Mouse (Mus musculus) forebrain, embryonic 15.5 days (tissue): ENCODE measurements around the gene Fbxl12. TPM values are rescaled to one million over a fixed set of nuclear protein-coding genes. Genes with fewer than 3 reads are reported as not detected.
"Not testable (repeated sequence)": the region's sequence is repeated elsewhere in the genome, so short reads cannot be mapped to it uniquely, and the experiment has no call there.

ENCODE experiments used
- ATAC-seq: fragments of 200-750 bp; cut with Nextera tagmentation; replicated peaks from 2 replicates; pipeline ENCODE4 v1.8.0; 2017; ENCODE audit warnings: mild to moderate bottlenecking, moderate TSS enrichment, moderate library complexity
- H3K27ac ChIP-seq: fragments of 300-500 bp; sonication (generic); replicated peaks from 2 replicates; pipeline ENCODE4 v1.5.1; 2015; ENCODE audit warnings: mild to moderate bottlenecking, inconsistent platforms
- H3K27me3 ChIP-seq: fragments of 300-500 bp; sonication (generic); 2 replicates; pipeline ENCODE4 v1.6.1; 2015; ENCODE audit warnings: inconsistent platforms
- H3K36me3 ChIP-seq: fragments of 300-500 bp; sonication (generic); 2 replicates; pipeline ENCODE4 v1.6.1; 2015; ENCODE audit warnings: mild to moderate bottlenecking, inconsistent platforms
- H3K4me1 ChIP-seq: fragments of 300-500 bp; sonication (generic); 2 replicates; pipeline ENCODE4 v1.6.1; 2015; ENCODE audit warnings: inconsistent platforms
- H3K4me2 ChIP-seq: fragments of 300-500 bp; sonication (generic); replicated peaks from 2 replicates; pipeline ENCODE4 v1.6.1; 2015; ENCODE audit warnings: mild to moderate bottlenecking, inconsistent platforms
- H3K4me3 ChIP-seq: fragments of 300-500 bp; sonication (generic); 2 replicates; pipeline ENCODE4 v1.5.1; 2015; ENCODE audit warnings: mild to moderate bottlenecking, inconsistent platforms
- H3K9ac ChIP-seq: fragments of 300-500 bp; sonication (generic); replicated peaks from 2 replicates; pipeline ENCODE4 v1.6.1; 2015; ENCODE audit warnings: mild to moderate bottlenecking, inconsistent platforms
- H3K9me3 ChIP-seq: fragments of 300-500 bp; sonication (generic); 2 replicates; pipeline ENCODE4 v1.6.1; 2016; ENCODE audit warnings: inconsistent platforms
- WGBS: fragments of 180-500 bp; shearing (Covaris S2); methylation state at CpG from one replicate; pipeline ENCODE4 v1.1.7; 2015; ENCODE audit warnings: mixed read lengths; 5-methylcytosine and 5-hydroxymethylcytosine counted together
- polyA plus RNA-seq: library from polyadenylated mRNA; unstranded; fragments of >200 nt; fragmentation: Nextera tagmentation; extraction: Ambion mirVana; gene quantifications from 2 replicates; pipeline ENCODE4 v1.2.1, GENCODE M21; 2015

Gene Fbxl12
- polyA plus RNA-seq, 1 experiment from 2014 or later = 16.3 TPM

GRCm38 (mm10) chr9:20645121-20645520, 554 bp upstream of the Fbxl12 start:
- Histone ChIP-seq H3K4me1 (peaks cover 51% of the 10 kb centered on the region), H3K36me3 (peaks cover 28% of the 10 kb centered on the region), H3K4me3 (peak overlapping the region; percentile 66), H3K4me2 (peak overlapping the region; percentile 98), H3K9me3 (no peaks in the 10 kb centered on the region), H3K27me3 (no peaks in the 10 kb centered on the region), H3K27ac (peak overlapping the region; percentile 88), H3K9ac (peak overlapping the region; percentile 76)
- ATAC-seq = no peak
- 3% methylated on average over 17 of the region's 17 CpGs for WGBS

DNA sequence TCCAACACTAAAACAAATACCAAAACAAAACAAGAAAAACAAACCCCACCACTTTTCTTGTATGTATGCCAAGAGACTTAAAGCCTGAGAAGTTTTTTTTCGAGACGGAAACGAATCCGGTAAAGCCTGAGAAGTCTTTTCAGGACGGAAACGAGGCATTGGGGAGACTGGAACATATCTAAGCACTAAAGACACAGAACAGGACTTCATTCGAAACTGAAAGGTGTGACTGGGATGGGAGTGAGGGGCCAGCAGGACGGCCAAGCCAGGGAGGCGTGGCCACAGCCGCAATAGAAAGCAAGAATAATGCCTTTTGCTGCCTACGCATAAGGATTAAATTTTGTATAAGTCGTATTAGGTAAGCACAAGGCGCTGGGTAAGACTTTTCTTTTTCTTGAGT, 786 bp downstream of the Fbxl12 start:
- H3K4me3 ChIP-seq = peak overlapping the region; percentile 66

GRCm38 (mm10) chr9:20642896-20643466, 1.6 kb downstream of the Fbxl12 start:
- H3K27ac ChIP-seq = peak overlapping the region; percentile 88
- peak overlapping the region; percentile 76 for H3K9ac ChIP-seq
- H3K9me3 ChIP-seq = no peaks in the 10 kb centered on the region
- peak; percentile 79 for ATAC-seq
- H3K4me3 ChIP-seq = peak overlapping the region; percentile 66
- 1% methylated on average over 30 of the region's 30 CpGs for WGBS
- peaks cover 51% of the 10 kb centered on the region for H3K4me1 ChIP-seq
- H3K36me3 ChIP-seq = peaks cover 28% of the 10 kb centered on the region
- peak overlapping the region; percentile 98 for H3K4me2 ChIP-seq
- no peaks in the 10 kb centered on the region for H3K27me3 ChIP-seq

More for the DNA sequence above, 786 bp downstream of the Fbxl12 start:
- 12% methylated on average over 13 of the region's 13 CpGs for WGBS
- Histone ChIP-seq H3K9ac (peak overlapping the region; percentile 76), H3K27ac (peak overlapping the region; percentile 88), H3K4me1 (peaks cover 51% of the 10 kb centered on the region), H3K9me3 (no peaks in the 10 kb centered on the region), H3K4me2 (peak overlapping the region; percentile 98), H3K36me3 (peaks cover 27% of the 10 kb centered on the region), H3K27me3 (no peaks in the 10 kb centered on the region)
- ATAC-seq = no peak

DNA sequence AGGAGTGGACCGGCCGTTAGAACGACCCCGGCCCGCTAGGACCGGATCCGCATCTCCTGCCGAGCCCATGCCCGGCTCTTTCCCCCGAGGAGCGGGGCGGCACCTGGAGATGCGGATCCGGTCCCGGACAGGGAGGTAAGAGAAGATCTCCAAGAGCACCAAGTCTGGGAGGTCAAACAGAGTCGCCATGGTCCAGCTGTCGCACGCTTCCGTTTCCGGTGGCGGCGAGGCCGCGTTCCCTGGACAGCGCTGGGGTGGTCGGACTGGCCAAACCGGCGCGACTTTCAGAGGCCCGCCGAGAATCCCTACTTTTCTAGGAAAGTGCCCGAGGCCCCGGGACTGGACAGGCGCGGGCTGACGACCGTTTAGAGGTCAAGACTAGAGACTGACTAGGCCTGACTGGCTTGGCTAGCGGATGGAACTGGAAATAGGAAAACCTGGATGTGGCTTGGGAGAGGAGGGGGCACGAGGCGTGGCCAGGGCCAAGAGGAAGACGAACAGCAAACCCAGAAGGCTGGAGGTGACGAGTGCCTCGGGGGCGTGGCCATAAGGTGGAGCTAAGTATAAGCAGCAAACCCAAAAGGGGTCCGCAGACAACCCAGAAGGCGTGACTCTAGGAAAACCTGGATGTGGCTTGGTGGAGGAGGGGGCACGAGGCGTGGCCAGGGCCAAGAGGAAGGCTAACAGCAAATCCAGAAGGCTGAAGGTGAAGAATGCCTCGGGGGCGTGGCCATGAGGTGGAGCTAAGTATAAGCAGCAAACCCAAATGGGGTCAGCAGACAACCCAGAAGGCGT, 2.3 kb downstream of the Fbxl12 start, which contains the start of gene Ubl5:
Ubl5 (plus strand) TSS at position 778 of the 795 bp plus-strand sequence.
- H3K27me3 ChIP-seq = no peaks in the 10 kb centered on the region
- peaks cover 25% of the 10 kb centered on the region for H3K36me3 ChIP-seq
- no peaks in the 10 kb centered on the region for H3K9me3 ChIP-seq
- H3K27ac ChIP-seq = peak within 1 kb of the TSS; percentile 88
- ATAC-seq = peak; percentile 92
- peak within 1 kb of the TSS; percentile 66 for H3K4me3 ChIP-seq
- under 1% methylated on average over 51 of the region's 51 CpGs for WGBS
- H3K4me2 ChIP-seq = peak within 1 kb of the TSS; percentile 98
- H3K4me1 ChIP-seq = peaks cover 51% of the 10 kb centered on the region
- H3K9ac ChIP-seq = peak within 1 kb of the TSS; percentile 76

GRCm38 (mm10) chr9:20641501-20641900, 3.1 kb downstream of the Fbxl12 start:
- WGBS = 39% methylated on average over 6 of the region's 6 CpGs
- peak overlapping the region; percentile 98 for H3K4me2 ChIP-seq
- H3K4me3 ChIP-seq = peak overlapping the region; percentile 66
- H3K36me3 ChIP-seq = peaks cover 19% of the 10 kb centered on the region
- H3K9me3 ChIP-seq = no peaks in the 10 kb centered on the region
- no peak for ATAC-seq
- peak overlapping the region; percentile 76 for H3K9ac ChIP-seq
- peaks cover 48% of the 10 kb centered on the region for H3K4me1 ChIP-seq
- H3K27me3 ChIP-seq = no peaks in the 10 kb centered on the region
- no peak overlapping the region for H3K27ac ChIP-seq

DNA sequence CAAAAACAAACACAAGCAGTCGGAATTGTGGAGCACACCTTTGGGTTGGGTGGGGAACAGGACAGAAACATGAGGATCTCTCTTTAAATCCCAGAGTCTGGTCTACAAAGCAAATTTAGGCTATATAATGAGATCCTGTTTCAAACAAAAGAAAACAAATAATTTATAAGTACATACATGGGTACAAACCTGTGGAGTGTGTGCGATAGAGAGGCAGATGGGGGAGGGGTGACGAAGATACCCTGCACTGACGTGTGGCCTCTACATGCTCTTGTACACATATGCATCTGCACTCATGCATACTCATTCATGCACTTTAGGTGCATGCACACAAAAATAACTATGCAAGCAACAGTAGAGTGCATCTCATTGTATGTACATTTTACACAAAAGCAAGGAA, 5.1 kb downstream of the Fbxl12 start:
- Histone ChIP-seq H3K4me1 (peaks cover 32% of the 10 kb centered on the region), H3K9ac (no peak overlapping the region), H3K36me3 (peaks cover 14% of the 10 kb centered on the region), H3K27ac (no peak overlapping the region), H3K27me3 (no peaks in the 10 kb centered on the region), H3K4me2 (no peak overlapping the region), H3K4me3 (no peak overlapping the region), H3K9me3 (no peaks in the 10 kb centered on the region)
- ATAC-seq = no peak
- 94% methylated on average over 4 of the region's 4 CpGs for WGBS

- Histone ChIP-seq H3K4me1 (peaks cover 27% of the 10 kb centered on the region), H3K9ac (no peak overlapping the region), H3K27ac (no peak overlapping the region), H3K9me3 (no peaks in the 10 kb centered on the region), H3K4me2 (no peak overlapping the region), H3K36me3 (peaks cover 14% of the 10 kb centered on the region), H3K4me3 (no peak overlapping the region), H3K27me3 (no peaks in the 10 kb centered on the region)
- ATAC-seq = no peak
- WGBS = 97% methylated on average over 19 of the region's 19 CpGs
Observed at GRCm38 (mm10) chr9:20638552-20638951, 6.0 kb downstream of the Fbxl12 start.

DNA sequence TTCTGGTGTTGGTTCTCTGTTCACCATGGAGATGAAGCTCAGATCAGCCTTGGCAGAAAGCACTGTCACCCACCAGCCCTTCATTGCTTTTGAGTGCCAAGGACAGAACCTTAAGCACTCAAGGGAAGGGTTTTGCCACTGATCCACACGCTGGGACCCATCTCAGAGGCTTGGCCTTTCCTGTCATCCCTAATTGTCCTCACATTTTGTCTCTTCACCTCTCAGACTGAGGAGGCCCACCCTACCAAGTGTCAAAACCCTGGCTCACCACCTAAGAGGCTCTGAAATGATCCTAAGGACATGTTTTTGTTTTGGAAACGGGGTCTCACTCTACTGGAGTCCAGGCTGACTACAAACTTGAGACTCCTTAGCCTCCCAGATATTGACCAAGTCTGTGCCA, 7.8 kb downstream of the Fbxl12 start:
- H3K4me1 ChIP-seq = peaks cover 13% of the 10 kb centered on the region
- no peak overlapping the region for H3K9ac ChIP-seq
- H3K9me3 ChIP-seq = no peaks in the 10 kb centered on the region
- H3K27me3 ChIP-seq = no peaks in the 10 kb centered on the region
- ATAC-seq = no peak
- 86% methylated on average over 2 of the region's 2 CpGs for WGBS
- no peak overlapping the region for H3K4me2 ChIP-seq
- H3K4me3 ChIP-seq = no peak overlapping the region
- peaks cover 14% of the 10 kb centered on the region for H3K36me3 ChIP-seq
- H3K27ac ChIP-seq = no peak overlapping the region

GRCm38 (mm10) chr9:20636256-20636655, 8.3 kb downstream of the Fbxl12 start:
- no peak for ATAC-seq
- Histone ChIP-seq H3K36me3 (peaks cover 14% of the 10 kb centered on the region), H3K27ac (no peak overlapping the region), H3K4me1 (peaks cover 7% of the 10 kb centered on the region), H3K4me2 (no peak overlapping the region), H3K9me3 (no peaks in the 10 kb centered on the region), H3K27me3 (no peaks in the 10 kb centered on the region), H3K4me3 (no peak overlapping the region), H3K9ac (no peak overlapping the region)
- WGBS = 90% methylated on average over 3 of the region's 3 CpGs

GRCm38 (mm10) chr9:20635676-20636075, 8.9 kb downstream of the Fbxl12 start:
- H3K36me3 ChIP-seq = peaks cover 14% of the 10 kb centered on the region
- not testable (repeated sequence) for H3K4me1 ChIP-seq, H3K27ac ChIP-seq, H3K4me2 ChIP-seq, H3K9ac ChIP-seq, ATAC-seq, H3K9me3 ChIP-seq, H3K4me3 ChIP-seq, H3K27me3 ChIP-seq
- 94% methylated on average over 8 of the region's 8 CpGs for WGBS

DNA sequence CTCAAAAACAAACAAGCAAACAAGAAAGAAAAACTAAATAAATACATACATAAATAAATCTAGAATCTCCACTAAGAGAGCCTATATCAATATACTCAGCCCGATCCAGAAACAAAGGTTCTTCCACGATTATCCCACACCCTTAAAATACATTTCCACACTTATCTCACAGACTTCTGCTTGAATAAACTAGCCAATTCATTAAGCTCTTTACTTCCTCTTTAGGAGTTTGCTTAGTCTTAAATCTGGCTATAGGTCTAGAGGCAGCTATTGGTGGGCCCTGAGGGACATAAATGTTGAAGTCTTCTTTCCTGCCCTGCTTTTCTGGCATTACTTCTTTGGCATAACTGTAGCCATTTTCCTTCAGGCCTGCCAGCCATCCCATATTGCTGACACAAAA, 13.2 kb downstream of the Fbxl12 start:
- no peak overlapping the region for H3K4me3 ChIP-seq
- no peak overlapping the region for H3K27ac ChIP-seq
- H3K4me1 ChIP-seq = no peaks in the 10 kb centered on the region
- no peak for ATAC-seq
- H3K9ac ChIP-seq = no peak overlapping the region
- H3K9me3 ChIP-seq = no peaks in the 10 kb centered on the region
- H3K27me3 ChIP-seq = no peaks in the 10 kb centered on the region
- WGBS = 97% methylated on average over 2 of the region's 2 CpGs
- H3K36me3 ChIP-seq = no peaks in the 10 kb centered on the region
- H3K4me2 ChIP-seq = no peak overlapping the region

DNA sequence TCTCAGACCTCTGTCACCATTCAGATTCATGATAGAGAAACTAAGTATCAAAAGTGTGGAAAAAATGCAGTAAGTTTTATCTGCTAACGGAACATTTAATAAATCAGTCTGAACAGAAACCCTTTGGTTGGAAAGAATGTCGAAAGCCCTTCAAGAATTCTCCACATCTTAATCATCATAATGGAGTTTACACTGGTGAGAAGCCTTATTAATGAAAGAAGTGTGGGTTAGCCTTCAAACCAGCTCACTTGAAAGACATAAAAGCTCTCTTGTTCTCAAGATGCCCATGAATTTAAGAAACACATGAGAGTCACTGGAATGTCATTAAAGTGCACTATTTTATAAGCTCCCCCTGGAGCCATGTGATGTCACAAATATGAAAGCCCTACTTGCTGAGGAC, 27.9 kb downstream of the Fbxl12 start:
- Histone ChIP-seq H3K9ac (no peak overlapping the region), H3K36me3 (no peaks in the 10 kb centered on the region), H3K27me3 (no peaks in the 10 kb centered on the region), H3K4me1 (no peaks in the 10 kb centered on the region), H3K4me3 (no peak overlapping the region), H3K4me2 (no peak overlapping the region), H3K9me3 (no peaks in the 10 kb centered on the region), H3K27ac (no peak overlapping the region)
- no peak for ATAC-seq
- WGBS = 82% methylated on average over 2 of the region's 2 CpGs
